ENCODE assay signal across 12 mouse cellular contexts in genomic region chr4:135567042-135567441, GRCm38 (mm10). TPM values are rescaled to one million over a fixed set of nuclear protein-coding genes. Genes with fewer than 3 reads are reported as not detected.
DNase-seq lines count a peak whose midpoint lies in the region; ATAC-seq and TF ChIP-seq lines count a peak whose summit lies in the region.
"Had no signal": no experiment of that assay in that cellular context is flagged by ENCODE, and none has a peak within 500 bp of the region (broad histone marks: within the 10 kb centered on the region; RNA-seq: fewer than 3 reads in every experiment).

No protein-coding gene starts in this region.

- 0 out of 2 replicates have a peak overlapping the region, but pooled peaks have one; percentile 6 for H3K27ac ChIP-seq in intestine, embryonic 15.5 days
- H3K27ac ChIP-seq in intestine, postnatal 0 days (ENCODE audit: low read depth, low read length) = no peak overlapping the region
- H3K27ac ChIP-seq: hindbrain, embryonic 14.5 days; limb, embryonic 13.5 days had no signal

- no peaks in the 10 kb centered on the region for H3K36me3 ChIP-seq in intestine, embryonic 15.5 days
- no peaks in the 10 kb centered on the region for H3K36me3 ChIP-seq in intestine, postnatal 0 days (ENCODE audit: control insufficient read depth, insufficient read depth)
- H3K36me3 ChIP-seq: limb, embryonic 13.5 days had no signal

- H3K4me2 ChIP-seq in intestine, embryonic 15.5 days (replicated peaks) = no peak overlapping the region
- no peak overlapping the region for H3K4me2 ChIP-seq in intestine, postnatal 0 days (replicated peaks; ENCODE audit: low read depth)
- H3K4me2 ChIP-seq: hindbrain, embryonic 14.5 days; limb, embryonic 13.5 days had no signal

- DNase-seq in 3T3-L1 (ENCODE audit: low read depth, low spot score) = peak; percentile 42
- peak; percentile 82 for DNase-seq in brain, adult 2 months (ENCODE audit: low read depth, low spot score)
- peak; percentile 24 for DNase-seq in heart, postnatal 25 days (ENCODE audit: low spot score)
- DNase-seq in adrenal gland, adult (ENCODE audit: inconsistent age in 2 of 2, low spot score in 1 of 2) = no peak
- no peak for DNase-seq in retina, postnatal 1 day
- no peak for DNase-seq in natural killer cell, adult 2 months (ENCODE audit: low spot score in 2 of 2)
- DNase-seq: adrenal gland, postnatal 10 days; cerebellum, adult 9-11 months had no signal

- TF ChIP-seq CTCF in intestine, postnatal 0 days (IDR thresholded peaks at IDR 0.05; ENCODE audit: low read depth) = no peak

- no peak for ATAC-seq in intestine, embryonic 15.5 days
- no peak for ATAC-seq in intestine, postnatal 0 days

- intact Hi-C loops in heart, postnatal 25 days (cut with DNase I) = no loop called here

- H3K9ac ChIP-seq in intestine, embryonic 15.5 days = no peak overlapping the region
- H3K9ac ChIP-seq in intestine, postnatal 0 days (ENCODE audit: low read depth, low read length) = no peak overlapping the region
- H3K9ac ChIP-seq: hindbrain, embryonic 14.5 days; limb, embryonic 13.5 days had no signal

- no peak overlapping the region for H3K4me3 ChIP-seq in intestine, embryonic 15.5 days (replicated peaks)
- H3K4me3 ChIP-seq in intestine, postnatal 0 days (ENCODE audit: low read depth, low read length) = no peak overlapping the region
- H3K4me3 ChIP-seq: limb, embryonic 13.5 days had no signal

- peaks cover 50% of the 10 kb centered on the region for H3K4me1 ChIP-seq in intestine, embryonic 15.5 days (replicated peaks)
- peaks cover 10% of the 10 kb centered on the region; the same call in 1 of the 2 replicates for H3K4me1 ChIP-seq in intestine, postnatal 0 days (replicated peaks; ENCODE audit: control insufficient read depth, insufficient read depth, low read length)

- H3K9me3 ChIP-seq in intestine, embryonic 15.5 days = no peaks in the 10 kb centered on the region
- no peaks in the 10 kb centered on the region for H3K9me3 ChIP-seq in intestine, postnatal 0 days (ENCODE audit: control insufficient read depth)
- H3K9me3 ChIP-seq: limb, embryonic 13.5 days had no signal

- H3K27me3 ChIP-seq in intestine, embryonic 15.5 days (replicated peaks) = peaks cover 3% of the 10 kb centered on the region
- 0 out of 2 replicates have a peak, but pooled peaks cover 12% of the 10 kb centered on the region for H3K27me3 ChIP-seq in intestine, postnatal 0 days (replicated peaks; ENCODE audit: control insufficient read depth, insufficient read depth, low read length)

- WGBS in intestine, embryonic 15.5 days = 38% methylated on average over 11 of the region's 11 CpGs
- WGBS in intestine, postnatal 0 days = 38% methylated on average over 11 of the region's 11 CpGs

RNA-seq across cellular contexts. Expression of gene Grhl3, which starts 6.4 kb away (rescaled TPM):
- 4.3 and 4.4 TPM in 2 replicates for polyA plus RNA-seq in intestine, embryonic 15.5 days (2015; fragmentation: Nextera tagmentation; extraction: Ambion mirVana)
- polyA plus RNA-seq in intestine, postnatal 0 days (2015; fragmentation: Nextera tagmentation; extraction: Ambion mirVana) = 0.39 and 0.51 TPM in 2 replicates
- under 1 TPM in 1 of 2 experiments, not detected in 1; 0.11 TPM for total RNA-seq in heart, postnatal 25 days (2021)

Comparison
In these comparisons a context has a peak if more than half of its experiments do, and no peak if none do; other contexts are left out.
1. DNase-seq: peak in 3T3-L1 (single experiment), brain, adult 2 months (single experiment) and heart, postnatal 25 days (single experiment); none in adrenal gland, adult (0 of 2), retina, postnatal 1 day (single experiment) and natural killer cell, adult 2 months (0 of 2).